Mouse (Mus musculus): ENCODE data around the gene Kcne2.
A peak's percentile ranks its signal among the peaks of the same experiment; 100 is the strongest.

The Kcne2 gene

GRCm38 (mm10) chr16:92292101-92292500 lies at the start of gene Kcne2:
Gene Kcne2 (plus strand): TSS chr16:92292389.
- no peak for DNase-seq (ENCODE audit: low spot score)

- DNase-seq (ENCODE audit: low spot score), result no peak
These were observed 46.3 kb upstream of the Kcne2 start for GRCm38 (mm10) chr16:92245909-92246308.

- no peak for DNase-seq (ENCODE audit: low spot score)
These were observed 45.2 kb upstream of the Kcne2 start for GRCm38 (mm10) chr16:92246974-92247373.

- no peak for DNase-seq (ENCODE audit: low spot score)
These were observed 44.5 kb upstream of the Kcne2 start for GRCm38 (mm10) chr16:92247700-92248099.

- DNase-seq (ENCODE audit: low spot score), result no peak
These were observed 42.5 kb upstream of the Kcne2 start for GRCm38 (mm10) chr16:92249681-92250080.

GRCm38 (mm10) chr16:92250452-92250851 lies 41.7 kb upstream of the Kcne2 start:
- no peak for DNase-seq (ENCODE audit: low spot score)

- DNase-seq (ENCODE audit: low spot score), result no peak
These were observed 37.9 kb upstream of the Kcne2 start for GRCm38 (mm10) chr16:92254316-92254715.

GRCm38 (mm10) chr16:92267861-92268260 lies 24.3 kb upstream of the Kcne2 start:
- no peak for DNase-seq (ENCODE audit: low spot score)

- no peak for DNase-seq (ENCODE audit: low spot score)
These were observed 17.7 kb upstream of the Kcne2 start for GRCm38 (mm10) chr16:92274516-92274915.

GRCm38 (mm10) chr16:92275526-92275925 lies 16.7 kb upstream of the Kcne2 start:
- DNase-seq (ENCODE audit: low spot score), result peak; percentile 85

GRCm38 (mm10) chr16:92282671-92283070 lies 9.5 kb upstream of the Kcne2 start:
- no peak for DNase-seq (ENCODE audit: low spot score)

GRCm38 (mm10) chr16:92285068-92285467 lies 7.1 kb upstream of the Kcne2 start:
- no peak for DNase-seq (ENCODE audit: low spot score)

- DNase-seq (ENCODE audit: low spot score), result peak; percentile 55
These were observed 5.6 kb upstream of the Kcne2 start for GRCm38 (mm10) chr16:92286609-92287008.

- DNase-seq (ENCODE audit: low spot score), result no peak
These were observed 3.4 kb upstream of the Kcne2 start for GRCm38 (mm10) chr16:92288778-92289177.

GRCm38 (mm10) chr16:92290045-92290444 lies 2.1 kb upstream of the Kcne2 start:
- no peak for DNase-seq (ENCODE audit: low spot score)

- DNase-seq (ENCODE audit: low spot score), result no peak
These were observed 2.2 kb downstream of the Kcne2 start for GRCm38 (mm10) chr16:92294267-92294970.

GRCm38 (mm10) chr16:92295328-92295727 lies 3.1 kb downstream of the Kcne2 start:
- no peak for DNase-seq (ENCODE audit: low spot score)

- peak; percentile 92 for DNase-seq (ENCODE audit: low spot score)
These were observed 8.6 kb downstream of the Kcne2 start, which contains the start of gene Smim11 for GRCm38 (mm10) chr16:92300649-92301411. Gene Smim11 (plus strand): TSS chr16:92301286.

GRCm38 (mm10) chr16:92301412-92301806 lies 9.2 kb downstream of the Kcne2 start:
- DNase-seq (ENCODE audit: low spot score), result no peak

- no peak for DNase-seq (ENCODE audit: low spot score)
These were observed 9.8 kb downstream of the Kcne2 start for GRCm38 (mm10) chr16:92301989-92302388.

GRCm38 (mm10) chr16:92302506-92302905 lies 10.3 kb downstream of the Kcne2 start:
- DNase-seq (ENCODE audit: low spot score), result no peak

- no peak for DNase-seq (ENCODE audit: low spot score)
These were observed 13.3 kb downstream of the Kcne2 start for GRCm38 (mm10) chr16:92305519-92305918.

GRCm38 (mm10) chr16:92307947-92308346 lies 15.8 kb downstream of the Kcne2 start:
- DNase-seq (ENCODE audit: low spot score), result no peak
